Mouse (Mus musculus): ENCODE results near the gene Cela1. TPM values are rescaled to one million over a fixed set of nuclear protein-coding genes. Genes with fewer than 3 reads are reported as not detected.
A peak's percentile ranks its signal among the peaks of the same experiment; 100 is the strongest.

Cela1 gene
- polyA plus RNA-seq, 1 experiment: 32.1 TPM

DNA sequence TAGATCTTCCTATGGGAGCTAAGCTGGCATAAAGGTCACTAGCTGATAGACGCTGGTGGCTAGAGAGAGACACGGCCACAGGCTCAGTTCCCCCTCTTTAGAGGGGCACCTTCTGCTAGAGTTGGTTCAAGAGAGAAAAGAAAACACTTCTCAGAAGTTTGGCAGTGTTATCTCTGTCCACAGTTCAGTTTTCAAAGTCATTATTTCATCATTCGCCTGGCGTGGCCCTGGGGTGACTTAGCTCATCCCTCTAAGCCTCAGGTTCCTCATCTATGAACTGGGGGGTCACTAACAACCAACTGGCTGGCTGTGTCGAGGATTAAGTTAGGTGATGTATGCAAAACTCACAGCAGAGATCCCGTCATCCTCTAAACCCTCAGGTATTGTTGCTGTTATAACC is 30.2 kb upstream of the Cela1 start:
- Histone ChIP-seq H3ac (ENCODE audit: control insufficient read depth, insufficient read length, low read depth) (no peak overlapping the region), H3K79me3 (ENCODE audit: low read depth) (no peaks in the 10 kb centered on the region), H3K36me3 (ENCODE audit: control insufficient read depth, insufficient read depth) (no peaks in the 10 kb centered on the region), H3K4me3 (ENCODE audit: insufficient read depth, poor library complexity, severe bottlenecking) (no peak overlapping the region), H3K79me2 (ENCODE audit: control insufficient read depth, insufficient read depth) (no peaks in the 10 kb centered on the region), H3K27me3 (ENCODE audit: control insufficient read depth, insufficient read depth, insufficient read length) (no peaks in the 10 kb centered on the region)
- no peak for TF ChIP-seq CEBPB (IDR thresholded peaks at IDR 0.05; ENCODE audit: low read depth)
- TF ChIP-seq USF1 (IDR thresholded peaks at IDR 0.05; ENCODE audit: low read depth): no peak
- no peak for TF ChIP-seq FOSL1 (IDR thresholded peaks at IDR 0.05; ENCODE audit: insufficient read depth, low read length, poor library complexity, severe bottlenecking)
- TF ChIP-seq MYOD1 (IDR thresholded peaks at IDR 0.05; ENCODE audit: control insufficient read depth, insufficient read length, low read depth): no peak
- TF ChIP-seq MAX (IDR thresholded peaks at IDR 0.05): no peak
- no peak for TF ChIP-seq CTCF (IDR thresholded peaks at IDR 0.05; ENCODE audit: control insufficient read depth, insufficient read depth, insufficient read length)
- no peak for TF ChIP-seq MYOG (IDR thresholded peaks at IDR 0.05; ENCODE audit: control insufficient read depth, extremely low read depth, insufficient read length)

DNA sequence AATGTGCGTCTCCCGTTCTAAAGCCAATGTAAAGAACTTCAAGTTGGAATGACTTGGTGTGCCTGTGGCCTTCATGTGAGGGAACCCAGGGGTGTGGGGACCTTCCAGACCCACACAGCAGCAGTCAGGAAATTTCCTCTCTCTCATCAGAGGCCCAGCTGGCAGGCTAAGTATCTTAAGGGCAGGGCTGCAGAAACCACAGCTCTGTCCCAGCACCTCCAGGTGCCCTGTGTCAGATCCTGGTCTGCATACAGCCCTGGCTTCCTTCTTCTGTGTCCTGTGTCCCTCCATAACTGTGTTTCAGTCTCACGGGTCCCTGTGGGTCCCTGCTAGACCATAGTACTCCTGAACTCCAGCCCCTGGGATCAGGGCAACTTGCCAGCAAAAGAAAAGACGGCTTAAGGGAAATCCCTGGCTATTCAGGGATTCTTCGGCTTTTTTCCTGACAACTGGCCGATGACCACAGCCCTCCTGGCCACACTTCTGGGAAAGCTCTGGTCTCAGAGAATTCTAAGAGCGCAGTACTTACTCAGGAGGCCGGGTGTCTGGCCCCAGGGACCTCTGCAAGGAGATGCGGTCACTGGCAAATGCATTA is 27.8 kb upstream of the Cela1 start:
- Histone ChIP-seq H3K36me3 (ENCODE audit: control insufficient read depth, insufficient read depth) (no peaks in the 10 kb centered on the region), H3K4me3 (ENCODE audit: insufficient read depth, poor library complexity, severe bottlenecking) (no peak overlapping the region), H3K79me2 (ENCODE audit: control insufficient read depth, insufficient read depth) (no peaks in the 10 kb centered on the region), H3ac (ENCODE audit: control insufficient read depth, insufficient read length, low read depth) (no peak overlapping the region), H3K27me3 (ENCODE audit: control insufficient read depth, insufficient read depth, insufficient read length) (no peaks in the 10 kb centered on the region), H3K79me3 (ENCODE audit: low read depth) (no peaks in the 10 kb centered on the region)
- TF ChIP-seq CTCF (IDR thresholded peaks at IDR 0.05; ENCODE audit: control insufficient read depth, insufficient read depth, insufficient read length) (no peak), MYOG (IDR thresholded peaks at IDR 0.05; ENCODE audit: control insufficient read depth, extremely low read depth, insufficient read length) (no peak), MYOD1 (IDR thresholded peaks at IDR 0.05; ENCODE audit: control insufficient read depth, insufficient read length, low read depth) (no peak), MAX (IDR thresholded peaks at IDR 0.05) (no peak), USF1 (IDR thresholded peaks at IDR 0.05; ENCODE audit: low read depth) (no peak), FOSL1 (IDR thresholded peaks at IDR 0.05; ENCODE audit: insufficient read depth, low read length, poor library complexity, severe bottlenecking) (no peak), CEBPB (IDR thresholded peaks at IDR 0.05; ENCODE audit: low read depth) (no peak)

DNA sequence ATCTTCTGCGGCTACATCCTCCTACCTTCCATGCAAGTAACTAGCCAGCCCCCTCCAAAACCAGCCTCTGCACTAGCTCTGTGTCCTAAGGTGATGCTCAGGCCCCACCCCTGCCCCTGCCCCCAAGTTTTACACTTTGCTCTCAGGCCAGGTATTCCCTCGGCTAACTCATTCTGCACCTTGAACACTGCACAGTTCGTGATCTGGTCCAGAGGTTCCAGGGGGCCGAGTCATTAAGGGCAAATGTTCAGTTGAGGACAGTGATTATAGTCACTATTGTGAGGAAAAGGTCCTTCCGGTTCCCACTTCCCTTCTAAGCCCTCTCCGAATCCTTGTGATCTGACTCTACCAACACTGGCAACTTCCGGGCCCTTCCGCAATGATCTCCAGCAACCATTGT is 26.7 kb upstream of the Cela1 start:
- H3K79me3 ChIP-seq (ENCODE audit: low read depth): no peaks in the 10 kb centered on the region
- H3K27me3 ChIP-seq (ENCODE audit: control insufficient read depth, insufficient read depth, insufficient read length): no peaks in the 10 kb centered on the region
- H3K4me3 ChIP-seq (ENCODE audit: insufficient read depth, poor library complexity, severe bottlenecking): no peak overlapping the region
- H3ac ChIP-seq (ENCODE audit: control insufficient read depth, insufficient read length, low read depth): no peak overlapping the region
- H3K79me2 ChIP-seq (ENCODE audit: control insufficient read depth, insufficient read depth): no peaks in the 10 kb centered on the region
- TF ChIP-seq CEBPB (IDR thresholded peaks at IDR 0.05; ENCODE audit: low read depth): no peak
- no peak for TF ChIP-seq CTCF (IDR thresholded peaks at IDR 0.05; ENCODE audit: control insufficient read depth, insufficient read depth, insufficient read length)
- no peak for TF ChIP-seq FOSL1 (IDR thresholded peaks at IDR 0.05; ENCODE audit: insufficient read depth, low read length, poor library complexity, severe bottlenecking)
- TF ChIP-seq USF1 (IDR thresholded peaks at IDR 0.05; ENCODE audit: low read depth): no peak
- no peak for TF ChIP-seq MAX (IDR thresholded peaks at IDR 0.05)
- TF ChIP-seq MYOG (IDR thresholded peaks at IDR 0.05; ENCODE audit: control insufficient read depth, extremely low read depth, insufficient read length): no peak
- TF ChIP-seq MYOD1 (IDR thresholded peaks at IDR 0.05; ENCODE audit: control insufficient read depth, insufficient read length, low read depth): no peak
- H3K36me3 ChIP-seq (ENCODE audit: control insufficient read depth, insufficient read depth): no peaks in the 10 kb centered on the region

DNA sequence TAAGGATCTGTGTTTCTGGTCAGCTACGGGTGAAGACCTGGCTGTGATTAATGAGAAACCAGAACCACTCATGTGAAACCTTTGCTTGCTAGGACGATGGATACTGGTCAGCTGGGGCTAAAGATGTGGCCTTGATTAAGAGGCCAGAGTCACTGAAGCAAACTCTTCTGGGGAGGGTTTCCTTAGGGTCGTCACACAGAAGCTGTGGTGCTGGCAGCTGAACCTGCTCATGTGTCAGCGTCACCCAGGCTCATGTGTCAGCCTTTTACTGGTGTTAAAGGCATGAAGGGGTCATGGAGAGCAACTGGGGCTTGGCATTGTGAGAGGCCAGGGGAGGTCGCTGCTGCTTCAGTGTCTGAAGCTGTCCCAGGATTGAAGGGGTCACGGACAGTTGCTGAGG is 23.1 kb upstream of the Cela1 start:
- H3K4me3 ChIP-seq (ENCODE audit: insufficient read depth, poor library complexity, severe bottlenecking): no peak overlapping the region
- H3K27me3 ChIP-seq (ENCODE audit: control insufficient read depth, insufficient read depth, insufficient read length): no peaks in the 10 kb centered on the region
- H3K79me2 ChIP-seq (ENCODE audit: control insufficient read depth, insufficient read depth): no peaks in the 10 kb centered on the region
- H3K36me3 ChIP-seq (ENCODE audit: control insufficient read depth, insufficient read depth): no peaks in the 10 kb centered on the region
- no peaks in the 10 kb centered on the region for H3K79me3 ChIP-seq (ENCODE audit: low read depth)
- TF ChIP-seq MAX (IDR thresholded peaks at IDR 0.05) (no peak), CTCF (IDR thresholded peaks at IDR 0.05; ENCODE audit: control insufficient read depth, insufficient read depth, insufficient read length) (peak; percentile 49), MYOG (IDR thresholded peaks at IDR 0.05; ENCODE audit: control insufficient read depth, extremely low read depth, insufficient read length) (no peak)
- no peak overlapping the region for H3ac ChIP-seq (ENCODE audit: control insufficient read depth, insufficient read length, low read depth)

DNA sequence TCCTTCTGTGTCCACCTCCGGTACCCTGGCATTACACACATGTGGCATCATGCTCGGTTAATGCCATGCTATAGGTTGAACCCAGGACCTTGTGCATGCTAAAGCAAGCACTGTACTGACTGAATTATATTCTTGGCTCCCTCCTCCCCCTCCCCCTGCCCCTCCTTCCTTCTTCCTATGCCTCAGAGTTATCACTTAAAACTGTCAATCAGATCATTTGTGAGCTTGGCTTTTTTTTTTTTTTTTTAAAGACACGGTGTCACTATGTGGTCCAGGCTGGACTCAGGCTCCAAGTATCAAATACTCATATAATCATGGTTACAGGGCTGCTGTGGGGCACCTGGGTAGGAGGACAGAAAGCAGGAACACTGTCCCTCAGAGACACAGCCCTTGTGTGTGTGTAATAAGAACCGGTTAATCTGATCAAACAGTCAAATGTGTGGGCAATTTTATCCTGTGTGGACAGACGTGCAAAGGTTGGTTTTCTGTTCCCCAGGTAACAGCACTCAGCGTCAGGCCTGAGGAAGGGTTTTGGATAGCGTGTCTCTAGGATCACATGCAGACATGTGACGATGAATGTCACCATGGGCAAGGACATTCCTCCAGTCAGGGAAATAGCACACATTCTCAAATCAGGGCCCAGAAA is 20.8 kb upstream of the Cela1 start:
- no peaks in the 10 kb centered on the region for H3K27me3 ChIP-seq (ENCODE audit: control insufficient read depth, insufficient read depth, insufficient read length)
- no peak for TF ChIP-seq USF1 (IDR thresholded peaks at IDR 0.05; ENCODE audit: low read depth)
- TF ChIP-seq CEBPB (IDR thresholded peaks at IDR 0.05; ENCODE audit: low read depth): no peak
- TF ChIP-seq MYOG (IDR thresholded peaks at IDR 0.05; ENCODE audit: control insufficient read depth, extremely low read depth, insufficient read length): no peak
- TF ChIP-seq CTCF (IDR thresholded peaks at IDR 0.05; ENCODE audit: control insufficient read depth, insufficient read depth, insufficient read length): no peak
- no peak for TF ChIP-seq MAX (IDR thresholded peaks at IDR 0.05)
- TF ChIP-seq MYOD1 (IDR thresholded peaks at IDR 0.05; ENCODE audit: control insufficient read depth, insufficient read length, low read depth): no peak
- no peak for TF ChIP-seq FOSL1 (IDR thresholded peaks at IDR 0.05; ENCODE audit: insufficient read depth, low read length, poor library complexity, severe bottlenecking)
- no peaks in the 10 kb centered on the region for H3K79me2 ChIP-seq (ENCODE audit: control insufficient read depth, insufficient read depth)
- H3ac ChIP-seq (ENCODE audit: control insufficient read depth, insufficient read length, low read depth): no peak overlapping the region
- H3K79me3 ChIP-seq (ENCODE audit: low read depth): no peaks in the 10 kb centered on the region
- H3K4me3 ChIP-seq (ENCODE audit: insufficient read depth, poor library complexity, severe bottlenecking): no peak overlapping the region
- no peaks in the 10 kb centered on the region for H3K36me3 ChIP-seq (ENCODE audit: control insufficient read depth, insufficient read depth)

All from C2C12 (cell line).